Mouse (Mus musculus): ENCODE data around the gene Col15a1.

DNA sequence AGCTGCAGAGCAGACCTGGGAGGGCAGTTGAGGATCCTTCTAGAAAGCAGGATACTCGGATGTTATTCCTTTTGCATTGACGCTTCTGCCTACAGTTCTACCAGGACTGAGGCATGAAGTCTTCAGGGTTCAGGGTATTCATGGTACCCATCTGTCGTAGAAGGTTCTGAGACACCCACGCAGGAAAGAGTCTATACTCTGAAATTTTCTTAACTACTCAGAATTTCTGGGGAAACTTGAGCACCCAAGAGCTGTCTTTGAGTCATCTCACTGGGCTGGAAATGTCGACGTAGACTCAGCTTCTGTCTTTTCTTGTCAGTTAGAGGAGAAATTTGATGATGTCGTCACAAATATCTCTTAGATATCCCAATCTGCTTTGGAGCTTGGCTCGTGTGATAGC lies 65.8 kb downstream of the Col15a1 start:
- no peak for TF ChIP-seq HCFC1 (IDR thresholded peaks at IDR 0.05; ENCODE audit: borderline replicate concordance, insufficient read depth, low read length)
- TF ChIP-seq MAFK (IDR thresholded peaks at IDR 0.05; ENCODE audit: insufficient read depth, low read depth, low read length) = no peak

All from ES-E14 (cell line).